In genomic region chr11:55017201-55017600, GRCm38 (mm10) we compare ENCODE assay signal across 26 mouse cellular contexts. TPM values are rescaled to one million over a fixed set of nuclear protein-coding genes. Genes with fewer than 3 reads are reported as not detected.
A peak's percentile ranks its signal among the peaks of the same experiment; 100 is the strongest.
DNase-seq lines count a peak whose midpoint lies in the region; ATAC-seq and TF ChIP-seq lines count a peak whose summit lies in the region.
"Had no signal": no experiment of that assay in that cellular context is flagged by ENCODE, and none has a peak within 500 bp of the region (broad histone marks: within the 10 kb centered on the region; RNA-seq: fewer than 3 reads in every experiment).

No protein-coding gene starts in this region.

- 51% methylated on average over 2 of the region's 2 CpGs for WGBS in cerebellum, adult 2 months
- WGBS in heart, embryonic 14.5 days, result 61% methylated on average over 2 of the region's 2 CpGs

- no peak overlapping the region for H3K4me3 ChIP-seq in cerebellum, adult 2 months (replicated peaks; ENCODE audit: insufficient read depth, low read depth, low read length)
- no peak overlapping the region for H3K4me3 ChIP-seq in heart, embryonic 14.5 days (ENCODE audit: control insufficient read depth in 1 of 2, insufficient read depth in 1 of 2, low read depth in 1 of 2, low read length in 2 of 2)
- H3K4me3 ChIP-seq: embryonic facial prominence, embryonic 10.5 days; forebrain, embryonic 15.5 days; limb, embryonic 12.5 days; liver, embryonic 12.5 days; midbrain, embryonic 12.5 days had no signal

- H3K9ac ChIP-seq in heart, embryonic 14.5 days (ENCODE audit: low read length), result no peak overlapping the region
- H3K9ac ChIP-seq: forebrain, embryonic 15.5 days; hindbrain, embryonic 14.5 days; limb, embryonic 12.5 days; liver, embryonic 12.5 days; midbrain, embryonic 12.5 days had no signal

- 0 out of 2 replicates have a peak overlapping the region, but pooled peaks have one; percentile 40 for H3K27ac ChIP-seq in cerebellum, adult 2 months (ENCODE audit: insufficient read depth, low read length)
- peak overlapping the region; percentile 27 to 92 for H3K27ac ChIP-seq in heart, embryonic 14.5 days (replicated peaks in 1 of 2; ENCODE audit: control insufficient read depth in 1 of 2, insufficient read depth in 1 of 2, low read depth in 2 of 2, low read length in 2 of 2)
- H3K27ac ChIP-seq: embryonic facial prominence, embryonic 10.5 days; forebrain, embryonic 15.5 days; hindbrain, embryonic 14.5 days; kidney, postnatal 0 days; limb, embryonic 12.5 days; liver, embryonic 12.5 days; midbrain, embryonic 12.5 days had no signal

- no peak for TF ChIP-seq CTCF in cerebellum, adult 2 months (IDR thresholded peaks at IDR 0.05; ENCODE audit: borderline replicate concordance, insufficient read depth, low read depth, low read length)

- peaks cover 82% of the 10 kb centered on the region for H3K36me3 ChIP-seq in heart, embryonic 14.5 days (ENCODE audit: control insufficient read depth, insufficient read depth, low read length)
- H3K36me3 ChIP-seq: forebrain, embryonic 15.5 days; midbrain, embryonic 12.5 days had no signal

- no peak for ATAC-seq in heart, embryonic 14.5 days (ENCODE audit: insufficient number of reproducible peaks, insufficient read depth, low FRiP score, low read depth)
- ATAC-seq in megakaryocyte, adult 5-6 weeks (ENCODE audit: poor library complexity, severe bottlenecking), result no peak
- ATAC-seq: activated CD4-positive, CD25-positive, alpha-beta regulatory T cell, adult 4 months; forebrain, embryonic 15.5 days; liver, embryonic 12.5 days had no signal

- no peaks in the 10 kb centered on the region for H3K9me3 ChIP-seq in heart, embryonic 14.5 days (ENCODE audit: control insufficient read depth, low read length)
- H3K9me3 ChIP-seq: embryonic facial prominence, embryonic 10.5 days; forebrain, embryonic 15.5 days; limb, embryonic 12.5 days; liver, embryonic 12.5 days; midbrain, embryonic 12.5 days had no signal

- no peaks in the 10 kb centered on the region for H3K27me3 ChIP-seq in cerebellum, adult 2 months (ENCODE audit: control insufficient read depth, insufficient read depth, low read length)
- H3K27me3 ChIP-seq in heart, embryonic 14.5 days (ENCODE audit: control insufficient read depth, insufficient read depth, low read length), result no peaks in the 10 kb centered on the region
- H3K27me3 ChIP-seq: forebrain, embryonic 15.5 days; limb, embryonic 12.5 days; liver, embryonic 12.5 days; midbrain, embryonic 12.5 days had no signal

- no peak for TF ChIP-seq POLR2A in cerebellum, adult 2 months (IDR thresholded peaks at IDR 0.05; ENCODE audit: borderline replicate concordance, insufficient read depth, low read length)

- DNase-seq in cerebellum, adult 2 months, result no peak
- DNase-seq in cerebellum, adult 11-12 months, result no peak
- DNase-seq in heart, adult 8-10 months (ENCODE audit: low spot score), result no peak
- DNase-seq in layer of hippocampus, adult 9-10 months (ENCODE audit: low spot score), result peak; percentile 32
- DNase-seq in layer of hippocampus, postnatal 25 days (ENCODE audit: extremely low spot score in 1 of 2, low spot score in 1 of 2), result no peak
- peak; percentile 62 for DNase-seq in brain, adult 2 months (ENCODE audit: low read depth, low spot score)
- DNase-seq: adrenal gland, adult 8-10 months; cerebellum, adult 9-10 months; gastrocnemius, postnatal 36 days; heart, postnatal 10 days; kidney, adult 2 months; lung, adult 18-20 months; lung, postnatal 10 days; right cerebral cortex, postnatal 25 days; spleen, adult 18-20 months; thymus, postnatal 25 days had no signal

- H3K4me1 ChIP-seq in cerebellum, adult 2 months (ENCODE audit: control insufficient read depth, insufficient read depth, low read length), result peaks cover 35% of the 10 kb centered on the region
- peaks cover 57 to 78% of the 10 kb centered on the region in 2 experiments for H3K4me1 ChIP-seq in heart, embryonic 14.5 days (ENCODE audit: control insufficient read depth in 2 of 2, insufficient read depth in 2 of 2, low read length in 2 of 2)

- no peak overlapping the region for H3K4me2 ChIP-seq in heart, embryonic 14.5 days (ENCODE audit: low read length)
- H3K4me2 ChIP-seq: forebrain, embryonic 15.5 days; hindbrain, embryonic 14.5 days; limb, embryonic 12.5 days; liver, embryonic 12.5 days; midbrain, embryonic 12.5 days had no signal

RNA-seq across cellular contexts. Expression of gene Anxa6, which starts 16.0 kb away (rescaled TPM):
- polyA plus RNA-seq in cerebellum, adult 2 months (2012; rRNA removed), result 131 and 141 TPM in 2 replicates
- 369 and 384 TPM in 2 replicates for polyA plus RNA-seq in heart, embryonic 14.5 days (2014; fragmentation: Nextera tagmentation; extraction: Ambion mirVana)
- 100 to 1,000 TPM; 202 to 217 (median 212) TPM for total RNA-seq in heart, adult 8-10 months (2022)
- total RNA-seq in layer of hippocampus, postnatal 25 days (2021), result 10 to 100 TPM; 95.7 to 97.1 TPM
- 112 and 126 TPM in 2 replicates for total RNA-seq in megakaryocyte, adult 5-6 weeks (2015)
- 230 and 245 TPM in 2 replicates for total RNA-seq in megakaryocyte, adult 5-6 weeks (2017)

RNA-seq across cellular contexts. Expression of gene Tnip1, which starts 54.5 kb away (rescaled TPM):
- 31.1 and 33.1 TPM in 2 replicates for polyA plus RNA-seq in cerebellum, adult 2 months (2012; rRNA removed)
- 19.3 and 20.5 TPM in 2 replicates for polyA plus RNA-seq in heart, embryonic 14.5 days (2014; fragmentation: Nextera tagmentation; extraction: Ambion mirVana)
- total RNA-seq in heart, adult 8-10 months (2022), result 10 to 100 TPM; 30.7 to 41.6 (median 35.2) TPM
- 10 to 100 TPM; 33.1 to 38.0 TPM for total RNA-seq in layer of hippocampus, postnatal 25 days (2021)
- 28.3 and 32.6 TPM in 2 replicates for total RNA-seq in megakaryocyte, adult 5-6 weeks (2015)
- 26.7 and 47.2 TPM in 2 replicates for total RNA-seq in megakaryocyte, adult 5-6 weeks (2017)

Comparison
In these comparisons a context has a peak if more than half of its experiments do, and no peak if none do; other contexts are left out.
1. DNase-seq: peak in layer of hippocampus, adult 9-10 months (single experiment) and brain, adult 2 months (single experiment); none in cerebellum, adult 2 months (0 of 2), cerebellum, adult 11-12 months (single experiment), heart, adult 8-10 months (single experiment) and layer of hippocampus, postnatal 25 days (0 of 2).